Mouse (Mus musculus): ENCODE measurements around the gene Grin2a. TPM values are rescaled to one million over a fixed set of nuclear protein-coding genes. Genes with fewer than 3 reads are reported as not detected.

Gene Grin2a
- total and polyA plus RNA-seq, 2 experiments from 2014 or later = 3.7 to 9.9 TPM

DNA sequence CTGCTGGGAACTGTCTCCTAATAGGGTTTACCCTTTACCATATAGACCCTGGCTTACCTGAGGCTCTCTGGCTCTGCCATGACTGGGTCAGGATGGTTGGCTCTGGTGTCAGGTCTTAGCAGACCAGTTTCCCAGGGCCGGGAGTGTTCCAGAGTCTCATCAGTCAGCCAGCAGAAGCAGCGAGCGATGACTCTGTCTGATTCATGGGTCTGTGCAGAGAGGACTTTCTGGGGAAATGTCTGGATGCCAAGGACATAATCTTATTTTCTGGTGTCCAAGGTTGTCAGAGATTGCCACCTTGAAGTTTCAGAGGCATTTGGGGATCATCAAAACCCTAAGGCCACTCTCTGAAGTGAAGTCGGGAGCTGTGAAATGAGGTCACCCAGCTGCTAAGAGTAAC lies 8.7 kb upstream of the Grin2a start:
- Histone ChIP-seq H3K4me1 (ENCODE audit: insufficient read depth) (no peaks in the 10 kb centered on the region), H3K4me3 (ENCODE audit: low read depth, low read length) (no peak overlapping the region), H3K27ac (ENCODE audit: low read depth, low read length) (no peak overlapping the region), H3K27me3 (ENCODE audit: insufficient read depth, low read length) (no peaks in the 10 kb centered on the region), H3K9ac (no peak overlapping the region), H3K9me3 (ENCODE audit: low read length) (no peaks in the 10 kb centered on the region), H3K36me3 (ENCODE audit: insufficient read depth) (no peaks in the 10 kb centered on the region), H3K4me2 (ENCODE audit: low read depth) (no peak overlapping the region)
- ATAC-seq = no peak
- no peak for DNase-seq
- WGBS = 91% methylated on average over 4 of the region's 4 CpGs
- TF ChIP-seq CTCF (IDR thresholded peaks at IDR 0.05; ENCODE audit: low read depth) = no peak

DNA sequence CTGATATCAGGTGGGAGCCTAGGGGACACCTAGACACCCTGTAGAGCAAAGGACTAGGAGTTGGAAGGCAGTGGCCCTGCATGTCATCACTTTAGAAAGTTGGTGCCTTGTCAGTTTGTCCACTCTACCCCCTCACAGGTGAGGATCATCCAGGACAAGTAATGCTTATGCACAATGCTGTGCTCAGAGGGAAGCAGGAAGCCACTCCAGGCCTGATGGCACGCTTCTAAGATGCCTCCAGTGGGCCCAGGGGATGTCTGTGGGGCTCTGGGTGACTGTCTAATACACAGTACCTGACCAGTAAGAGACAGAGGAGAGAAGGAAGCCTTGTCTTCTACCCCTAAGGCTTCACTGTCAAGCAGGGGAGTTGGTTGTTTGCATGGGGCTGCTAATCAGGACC lies 7.6 kb upstream of the Grin2a start:
- no peak for TF ChIP-seq CTCF (IDR thresholded peaks at IDR 0.05; ENCODE audit: low read depth)
- H3K36me3 ChIP-seq (ENCODE audit: insufficient read depth) = no peaks in the 10 kb centered on the region
- WGBS = 86% methylated on average over 1 of the region's 1 CpGs
- H3K4me2 ChIP-seq (ENCODE audit: low read depth) = no peak overlapping the region
- no peaks in the 10 kb centered on the region for H3K27me3 ChIP-seq (ENCODE audit: insufficient read depth, low read length)
- DNase-seq (no peak), ATAC-seq (no peak)
- no peak overlapping the region for H3K4me3 ChIP-seq (ENCODE audit: low read depth, low read length)
- H3K27ac ChIP-seq (ENCODE audit: low read depth, low read length) = no peak overlapping the region
- no peak overlapping the region for H3K9ac ChIP-seq
- H3K9me3 ChIP-seq (ENCODE audit: low read length) = no peaks in the 10 kb centered on the region
- no peaks in the 10 kb centered on the region for H3K4me1 ChIP-seq (ENCODE audit: insufficient read depth)

DNA sequence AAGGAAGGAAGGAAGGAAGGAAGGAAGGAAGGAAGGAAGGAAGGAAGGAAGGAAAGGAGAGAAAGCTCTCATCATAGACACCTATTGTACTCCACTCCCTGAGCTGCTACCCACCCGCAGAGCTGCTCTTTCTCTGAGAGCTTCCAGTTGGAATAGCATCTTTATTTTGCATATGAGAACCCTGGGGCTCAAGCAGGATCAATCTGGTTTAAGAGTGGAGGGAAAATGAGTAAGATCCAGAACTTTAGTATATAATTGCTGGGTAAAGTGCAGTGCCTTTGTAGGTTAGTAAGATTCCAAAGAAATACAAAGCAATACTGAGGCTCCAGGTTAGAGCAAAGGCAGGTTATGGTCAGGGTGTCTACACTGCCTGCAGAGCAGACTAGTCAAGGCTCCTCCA lies 6.2 kb upstream of the Grin2a start:
- 0 out of 2 replicates have a peak, but pooled peaks cover 5% of the 10 kb centered on the region for H3K27me3 ChIP-seq (ENCODE audit: insufficient read depth, low read length)

DNA sequence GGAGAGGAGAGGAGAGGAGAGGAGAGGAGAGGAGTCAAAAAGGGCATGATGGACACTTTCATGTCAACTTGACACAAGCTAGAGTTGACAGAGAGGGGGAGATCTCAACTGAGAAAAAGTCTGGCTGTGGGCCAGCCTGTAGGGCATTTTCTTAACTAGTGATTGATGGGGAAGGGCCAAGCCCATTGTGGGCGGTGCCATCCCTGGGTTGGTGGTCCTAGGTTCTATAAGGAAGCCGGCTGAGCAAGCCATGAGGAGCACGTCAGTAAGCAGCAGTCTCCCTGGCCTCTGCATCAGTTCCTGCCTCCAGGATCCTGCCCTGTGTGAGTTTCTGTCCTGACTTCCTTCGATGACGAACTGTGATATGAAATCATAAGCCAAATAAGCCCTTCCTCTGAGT lies 4.6 kb upstream of the Grin2a start:
- ATAC-seq (no peak), DNase-seq (no peak)
- Histone ChIP-seq H3K9me3 (ENCODE audit: low read length) (no peaks in the 10 kb centered on the region), H3K4me1 (ENCODE audit: insufficient read depth) (no peaks in the 10 kb centered on the region), H3K4me3 (ENCODE audit: low read depth, low read length) (no peak overlapping the region), H3K9ac (no peak overlapping the region), H3K4me2 (ENCODE audit: low read depth) (no peak overlapping the region), H3K36me3 (ENCODE audit: insufficient read depth) (no peaks in the 10 kb centered on the region), H3K27me3 (ENCODE audit: insufficient read depth, low read length) (peaks cover 10% of the 10 kb centered on the region; the same call in 1 of the 2 replicates), H3K27ac (ENCODE audit: low read depth, low read length) (no peak overlapping the region)
- no peak for TF ChIP-seq CTCF (IDR thresholded peaks at IDR 0.05; ENCODE audit: low read depth)
- 74% methylated on average over 5 of the region's 5 CpGs for WGBS

More for the DNA sequence above, 6.2 kb upstream of the Grin2a start:
- no peaks in the 10 kb centered on the region for H3K4me1 ChIP-seq (ENCODE audit: insufficient read depth)
- ATAC-seq = no peak
- no peaks in the 10 kb centered on the region for H3K9me3 ChIP-seq (ENCODE audit: low read length)
- DNase-seq = no peak
- no peak overlapping the region for H3K4me2 ChIP-seq (ENCODE audit: low read depth)
- TF ChIP-seq CTCF (IDR thresholded peaks at IDR 0.05; ENCODE audit: low read depth) = no peak
- H3K27ac ChIP-seq (ENCODE audit: low read depth, low read length) = no peak overlapping the region
- 28% methylated on average over 1 of the region's 1 CpGs for WGBS
- no peaks in the 10 kb centered on the region for H3K36me3 ChIP-seq (ENCODE audit: insufficient read depth)
- H3K9ac ChIP-seq = no peak overlapping the region
- H3K4me3 ChIP-seq (ENCODE audit: low read depth, low read length) = no peak overlapping the region

DNA sequence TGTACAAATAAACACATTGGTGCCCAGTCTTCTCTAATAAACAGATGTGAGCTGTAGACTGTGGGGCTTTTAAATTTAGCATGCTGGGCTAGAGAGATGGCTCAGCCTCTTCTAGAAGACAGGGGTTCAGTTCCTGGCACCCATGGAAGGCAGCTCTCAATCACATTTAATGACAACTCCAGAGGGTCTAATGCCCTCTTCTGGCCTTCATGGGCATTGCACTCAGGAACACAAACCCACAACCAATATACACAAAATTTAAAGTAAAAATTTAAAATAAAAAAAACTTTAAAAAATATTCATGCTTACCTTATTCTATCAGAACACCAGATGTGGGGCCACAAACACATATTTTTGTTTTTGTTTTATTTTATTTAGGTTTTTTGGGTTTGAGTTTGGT lies 2.6 kb upstream of the Grin2a start:
- peaks cover 14% of the 10 kb centered on the region; the same call in 1 of the 2 replicates for H3K27me3 ChIP-seq (ENCODE audit: insufficient read depth, low read length)
- H3K36me3 ChIP-seq (ENCODE audit: insufficient read depth) = no peaks in the 10 kb centered on the region
- H3K27ac ChIP-seq (ENCODE audit: low read depth, low read length) = no peak overlapping the region
- no peak overlapping the region for H3K4me3 ChIP-seq (ENCODE audit: low read depth, low read length)
- no peak overlapping the region for H3K9ac ChIP-seq
- TF ChIP-seq CTCF (IDR thresholded peaks at IDR 0.05; ENCODE audit: low read depth) = peak; percentile 24; the same call in 1 of the 2 replicates
- DNase-seq = no peak
- ATAC-seq = no peak
- peaks cover 4% of the 10 kb centered on the region; the same call in 1 of the 2 replicates for H3K4me1 ChIP-seq (ENCODE audit: insufficient read depth)
- no peaks in the 10 kb centered on the region for H3K9me3 ChIP-seq (ENCODE audit: low read length)
- no peak overlapping the region for H3K4me2 ChIP-seq (ENCODE audit: low read depth)

DNA sequence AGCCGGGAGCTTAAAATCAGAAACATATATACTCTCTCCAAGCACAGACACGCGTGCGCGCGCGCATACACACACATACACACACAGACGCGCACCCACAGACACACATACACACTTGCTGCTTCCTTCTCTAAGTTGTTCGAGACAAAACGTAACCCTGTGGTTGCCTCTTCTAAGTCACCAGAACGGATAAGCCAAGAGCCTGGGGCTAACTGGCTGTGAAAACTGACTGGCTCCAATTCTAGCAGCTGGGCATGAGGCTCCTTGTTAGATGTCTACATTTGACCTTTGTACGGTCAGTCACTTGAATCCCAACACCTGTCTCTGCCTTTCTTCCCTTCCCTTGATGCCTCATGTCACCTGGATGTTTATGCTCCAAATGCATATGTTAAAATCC lies 452 bp upstream of the Grin2a start:
- no peak for DNase-seq
- H3K4me2 ChIP-seq (ENCODE audit: low read depth) = peak overlapping the region; percentile 90
- 16% methylated on average over 13 of the region's 13 CpGs for WGBS
- no peaks in the 10 kb centered on the region for H3K9me3 ChIP-seq (ENCODE audit: low read length)
- H3K27me3 ChIP-seq (ENCODE audit: insufficient read depth, low read length) = peaks cover 14% of the 10 kb centered on the region
- ATAC-seq = no peak
- no peak for TF ChIP-seq CTCF (IDR thresholded peaks at IDR 0.05; ENCODE audit: low read depth)
- H3K4me1 ChIP-seq (ENCODE audit: insufficient read depth) = peaks cover 4% of the 10 kb centered on the region; the same call in 1 of the 2 replicates
- H3K9ac ChIP-seq = peak overlapping the region; percentile 61
- H3K27ac ChIP-seq (ENCODE audit: low read depth, low read length) = peak overlapping the region; percentile 67; the same call in 1 of the 2 replicates
- peak overlapping the region; percentile 49 for H3K4me3 ChIP-seq (ENCODE audit: low read depth, low read length)
- no peaks in the 10 kb centered on the region for H3K36me3 ChIP-seq (ENCODE audit: insufficient read depth)

DNA sequence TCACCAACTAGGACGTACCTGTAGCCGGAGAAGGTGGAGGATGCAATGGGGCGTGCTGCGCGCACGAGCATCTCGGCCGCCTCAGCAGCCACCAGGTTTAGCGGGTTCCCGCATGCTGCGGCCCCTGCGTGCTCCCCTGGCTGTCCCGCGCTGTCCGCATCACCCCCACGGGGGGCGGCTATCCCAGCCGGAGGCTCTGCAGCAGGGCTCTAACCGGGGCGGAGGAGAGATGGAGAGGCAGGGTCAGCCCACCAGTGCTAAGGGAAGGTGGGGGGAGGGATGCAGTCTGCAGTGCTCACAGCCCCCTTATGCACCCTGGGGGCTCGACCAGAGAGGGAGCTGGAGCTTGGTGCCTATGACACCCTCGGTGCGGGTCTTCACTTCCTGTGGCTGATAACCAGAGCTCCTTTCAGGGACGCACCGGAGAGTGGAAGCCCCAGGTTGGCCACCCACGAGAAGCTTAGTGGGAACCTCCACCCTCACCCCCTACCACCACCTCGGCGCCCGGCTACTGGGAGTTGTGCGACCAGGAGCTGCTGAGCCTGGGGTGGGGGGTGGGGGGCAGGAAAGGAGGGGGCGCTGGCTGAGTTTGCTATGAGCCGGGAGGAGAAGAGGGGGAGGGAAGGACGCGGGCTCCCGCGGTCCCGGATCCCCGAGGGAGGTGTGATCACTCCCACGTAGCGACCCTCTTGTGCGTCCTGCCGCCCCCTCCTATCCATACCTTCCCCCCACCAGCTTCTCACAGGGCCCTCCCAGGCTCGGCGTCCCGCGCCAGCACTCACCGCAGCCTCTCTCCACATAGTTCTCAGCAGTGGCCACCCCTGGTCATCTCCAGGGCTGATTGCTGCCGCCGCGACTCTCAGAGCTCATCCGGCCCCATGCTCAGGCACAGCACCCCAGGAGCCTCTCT lies 1.1 kb downstream of the Grin2a start:
- Histone ChIP-seq H3K27me3 (ENCODE audit: insufficient read depth, low read length) (peaks cover 14% of the 10 kb centered on the region), H3K4me3 (ENCODE audit: low read depth, low read length) (peak overlapping the region; percentile 49), H3K36me3 (ENCODE audit: insufficient read depth) (no peaks in the 10 kb centered on the region), H3K4me2 (ENCODE audit: low read depth) (peak overlapping the region; percentile 90), H3K9ac (peak overlapping the region; percentile 61), H3K4me1 (ENCODE audit: insufficient read depth) (peaks cover 4% of the 10 kb centered on the region; the same call in 1 of the 2 replicates), H3K27ac (ENCODE audit: low read depth, low read length) (peak overlapping the region; percentile 67), H3K9me3 (ENCODE audit: low read length) (no peaks in the 10 kb centered on the region)
- WGBS = under 1% methylated on average over 44 of the region's 51 CpGs
- DNase-seq = peak; percentile 55
- no peak for TF ChIP-seq CTCF (IDR thresholded peaks at IDR 0.05; ENCODE audit: low read depth)
- peak; percentile 50 for ATAC-seq
